Mouse (Mus musculus): ENCODE results near the gene Stx18. TPM values are rescaled to one million over a fixed set of nuclear protein-coding genes. Genes with fewer than 3 reads are reported as not detected.

Gene Stx18
- total RNA-seq, 2 experiments from 2014 or later = 24.0 to 31.5 TPM

DNA sequence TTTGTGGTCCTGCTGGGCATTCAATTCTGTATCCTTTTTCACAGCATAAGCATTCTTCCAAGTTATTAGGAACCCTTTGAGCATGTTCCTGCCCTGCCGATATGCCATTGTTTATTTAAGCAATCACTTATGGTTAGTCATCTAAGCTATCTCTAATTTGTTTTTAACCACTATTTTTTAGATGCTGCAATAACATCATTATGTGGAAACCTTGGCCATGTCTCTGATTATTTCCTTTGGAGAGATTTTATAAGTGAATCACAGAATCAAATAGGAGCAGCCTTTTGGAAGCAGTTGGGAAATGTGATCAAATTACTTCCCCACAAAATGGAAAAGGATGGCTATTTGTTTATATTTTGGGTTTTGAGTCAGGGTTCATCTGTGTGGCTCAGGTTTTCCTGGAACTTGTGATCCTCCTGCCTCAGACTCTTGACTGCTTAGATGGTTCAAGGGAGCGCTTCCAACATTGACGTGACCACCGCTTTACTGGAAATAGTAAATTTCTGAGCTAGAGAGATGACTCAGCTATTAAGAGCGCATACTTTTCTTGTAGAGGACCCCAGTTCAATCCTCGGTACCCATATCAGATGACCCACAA lies 146.2 kb downstream of the Stx18 start:
- ATAC-seq (replicated peaks; ENCODE audit: low FRiP score, low TSS enrichment, poor library complexity, severe bottlenecking) = no peak

DNA sequence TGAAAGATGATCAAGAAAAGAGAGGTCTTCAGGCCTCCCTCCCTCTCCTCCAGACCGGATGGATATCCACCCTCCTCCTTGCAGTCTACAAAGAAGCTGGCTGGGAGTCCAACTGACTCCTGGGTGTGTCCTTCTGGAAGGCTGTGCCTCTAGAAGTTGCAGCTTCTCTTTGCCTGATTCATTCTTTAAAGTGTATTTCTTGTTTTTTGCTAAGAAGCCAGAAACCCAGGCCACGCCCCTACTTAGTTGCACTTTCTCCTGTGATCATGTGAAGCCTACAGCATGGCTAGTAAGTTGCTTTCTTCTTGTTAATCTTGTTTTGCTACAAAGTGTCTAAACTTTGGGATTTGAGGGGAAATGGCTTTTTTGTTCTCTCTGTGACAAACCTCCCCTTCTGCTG lies 148.5 kb downstream of the Stx18 start:
- no peak for ATAC-seq (replicated peaks; ENCODE audit: low FRiP score, low TSS enrichment, poor library complexity, severe bottlenecking)

Other genes with a start within 250 kb of the Stx18 start
- gene Msx1, start 214.2 kb upstream of the Stx18 start, total RNA-seq (2014; fragmentation: Nextera tagmentation) = not detected in 2 replicates
- gene Msx1, start 214.2 kb upstream of the Stx18 start, total RNA-seq (2017) = not detected in 2 replicates
- not detected in 2 replicates for gene Nsg1, start 121.2 kb downstream of the Stx18 start, total RNA-seq (2014; fragmentation: Nextera tagmentation)
- gene Nsg1, start 121.2 kb downstream of the Stx18 start, total RNA-seq (2017) = 0.05 TPM in 1 of 2 replicates, not detected in the other
- 5.6 and 16.1 TPM in 2 replicates for gene Zbtb49, start 181.7 kb downstream of the Stx18 start, total RNA-seq (2014; fragmentation: Nextera tagmentation)
- gene Zbtb49, start 181.7 kb downstream of the Stx18 start, total RNA-seq (2017) = 6.8 and 13.5 TPM in 2 replicates
- 158 and 198 TPM in 2 replicates for gene Lyar, start 181.7 kb downstream of the Stx18 start, total RNA-seq (2014; fragmentation: Nextera tagmentation)
- 267 and 298 TPM in 2 replicates for gene Lyar, start 181.7 kb downstream of the Stx18 start, total RNA-seq (2017)
- 35.4 and 43.3 TPM in 2 replicates for gene Tmem128, start 221.4 kb downstream of the Stx18 start, total RNA-seq (2014; fragmentation: Nextera tagmentation)
- gene Tmem128, start 221.4 kb downstream of the Stx18 start, total RNA-seq (2017) = 16.2 and 28.8 TPM in 2 replicates
- not detected in 2 replicates for gene Otop1, start 237.2 kb downstream of the Stx18 start, total RNA-seq (2014; fragmentation: Nextera tagmentation)
- not detected in 2 replicates for gene Otop1, start 237.2 kb downstream of the Stx18 start, total RNA-seq (2017)

All from megakaryocyte-erythroid progenitor cell, adult 5-6 weeks (primary cell).